Mouse (Mus musculus) liver, embryonic 14.5 days (tissue): ENCODE results near the gene Sdhaf2. TPM values are rescaled to one million over a fixed set of nuclear protein-coding genes. Genes with fewer than 3 reads are reported as not detected.

Experiments used
- ATAC-seq: fragments of 200-750 bp; cut with Nextera tagmentation; 2 replicates; pipeline ENCODE4 v1.8.0; 2017; ENCODE audit warnings: moderate number of reproducible peaks, mild to moderate bottlenecking, moderate library complexity; ENCODE audit not compliant: insufficient read depth
- DNase-seq, 3 experiments: peaks; one replicate each; pipeline ENCODE4 v3.0.0-alpha.2; 2012 to 2013; ENCODE audit warnings: low read depth in 3 of 3, low spot score in 3 of 3
- H3K27ac ChIP-seq: fragments of 300-500 bp; sonication (generic); 2 replicates; pipeline ENCODE4 v1.5.1; 2014; ENCODE audit warnings: moderate library complexity, mild to moderate bottlenecking, control low read depth, inconsistent platforms
- H3K27me3 ChIP-seq: fragments of 300-500 bp; sonication (generic); 2 replicates; pipeline ENCODE4 v1.6.1; 2014; ENCODE audit warnings: mild to moderate bottlenecking, low read length, moderate library complexity; ENCODE audit not compliant: control insufficient read depth, insufficient read depth
- H3K36me3 ChIP-seq: fragments of 300-500 bp; sonication (generic); replicated peaks from 2 replicates; pipeline ENCODE4 v1.6.1; 2014; ENCODE audit warnings: low read depth; ENCODE audit not compliant: control insufficient read depth, insufficient read depth
- H3K4me1 ChIP-seq, 2 experiments: fragments of 200-500 bp in 1 of 2; fragments of 300-500 bp in 1 of 2; sonication (generic) in 1 of 2; replicated peaks; 2 replicates each; pipeline ENCODE4 v1.6.1; 2012 to 2014; ENCODE audit warnings: antibody characterized with exemption in 1 of 2, inconsistent platforms in 1 of 2, low read length in 1 of 2; ENCODE audit not compliant: control insufficient read depth in 2 of 2, insufficient read depth in 2 of 2
- H3K4me2 ChIP-seq: fragments of 300-500 bp; sonication (generic); 2 replicates; pipeline ENCODE4 v1.6.1; 2014; ENCODE audit warnings: low read depth, mild to moderate bottlenecking, control low read depth, moderate library complexity
- H3K4me3 ChIP-seq, 2 experiments: fragments of 200-500 bp in 1 of 2; fragments of 300-500 bp in 1 of 2; sonication (generic) in 1 of 2; 2 replicates each; pipeline ENCODE4 v1.5.1; 2012 to 2014; ENCODE audit warnings: low read depth in 2 of 2, low read length in 2 of 2, mild to moderate bottlenecking in 2 of 2, control low read depth in 1 of 2, inconsistent platforms in 1 of 2, moderate library complexity in 1 of 2; ENCODE audit not compliant: insufficient read depth in 1 of 2
- H3K9ac ChIP-seq: fragments of 300-500 bp; sonication (generic); replicated peaks from 2 replicates; pipeline ENCODE4 v1.6.1; 2014; ENCODE audit warnings: mild to moderate bottlenecking, control low read depth, moderate library complexity
- H3K9me3 ChIP-seq: fragments of 300-500 bp; sonication (generic); 2 replicates; pipeline ENCODE4 v1.6.1; 2016; ENCODE audit warnings: low read length, mixed read lengths; ENCODE audit not compliant: control insufficient read depth
- CTCF ChIP-seq: IDR thresholded peaks from 2 replicates; pipeline ENCODE4 v1.5.1; 2016; ENCODE audit warnings: antibody characterized with exemption, low read depth, control low read depth
- EP300 ChIP-seq: IDR thresholded peaks from 2 replicates; pipeline ENCODE4 v1.6.1; 2016; ENCODE audit warnings: antibody characterized with exemption, low read depth
- WGBS: fragments of 180-500 bp; shearing (Covaris S2); extraction: QIAGEN DNeasy Blood & Tissue Kit; methylation state at CpG from one replicate; pipeline ENCODE4 v1.1.7; 2014; ENCODE audit not compliant: insufficient replicate concordance; 5-methylcytosine and 5-hydroxymethylcytosine counted together
- polyA plus RNA-seq, 2 experiments: library from polyadenylated mRNA; depleted of rRNA in 1 of 2; stranded (reverse) in 1 of 2; unstranded in 1 of 2; fragments of >200 nt; fragmentation: Nextera tagmentation in 1 of 2; extraction: Ambion mirVana in 1 of 2; gene quantifications; 2 replicates each; pipeline versions ENCODE4 v1.2.1 to v1.2.3; 2012 to 2014

The Sdhaf2 gene
- polyA plus RNA-seq, 2 experiments: 20.5 to 26.9 TPM

DNA sequence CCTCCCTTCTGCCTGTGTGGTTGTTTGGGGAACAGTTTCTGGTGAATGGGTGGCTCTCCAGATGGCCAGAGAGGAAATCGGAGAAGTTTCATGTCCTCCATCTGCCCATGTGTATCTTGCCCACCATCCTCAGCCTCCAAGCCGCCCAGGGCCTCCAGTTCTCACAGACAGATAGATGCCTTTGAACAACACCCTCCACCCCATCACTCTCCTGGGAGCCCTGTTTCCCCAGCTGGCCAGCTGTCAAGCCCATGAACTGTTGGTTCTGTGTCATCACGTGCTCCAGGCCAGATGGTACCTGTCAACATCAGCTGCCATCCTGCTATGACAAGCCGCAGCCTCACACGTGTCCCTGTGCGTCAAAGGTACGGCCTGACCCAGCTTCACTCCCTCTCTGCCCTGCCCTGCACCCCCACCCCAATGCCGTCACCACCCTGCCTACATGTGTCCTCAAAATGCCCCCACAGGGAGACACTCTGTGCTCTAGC, 56.7 kb downstream of the Sdhaf2 start:
- no peaks in the 10 kb centered on the region for H3K4me1 ChIP-seq
- H3K27ac ChIP-seq: no peak overlapping the region
- H3K4me3 ChIP-seq: no peak overlapping the region
- 58% methylated on average over 8 of the region's 8 CpGs for WGBS
- TF ChIP-seq CTCF: no peak
- TF ChIP-seq EP300: no peak
- H3K9me3 ChIP-seq: no peaks in the 10 kb centered on the region
- no peaks in the 10 kb centered on the region; the same call in 1 of the 2 replicates for H3K27me3 ChIP-seq
- H3K4me2 ChIP-seq: no peak overlapping the region
- DNase-seq (no peak), ATAC-seq (no peak)
- no peaks in the 10 kb centered on the region for H3K36me3 ChIP-seq
- no peak overlapping the region for H3K9ac ChIP-seq

DNA sequence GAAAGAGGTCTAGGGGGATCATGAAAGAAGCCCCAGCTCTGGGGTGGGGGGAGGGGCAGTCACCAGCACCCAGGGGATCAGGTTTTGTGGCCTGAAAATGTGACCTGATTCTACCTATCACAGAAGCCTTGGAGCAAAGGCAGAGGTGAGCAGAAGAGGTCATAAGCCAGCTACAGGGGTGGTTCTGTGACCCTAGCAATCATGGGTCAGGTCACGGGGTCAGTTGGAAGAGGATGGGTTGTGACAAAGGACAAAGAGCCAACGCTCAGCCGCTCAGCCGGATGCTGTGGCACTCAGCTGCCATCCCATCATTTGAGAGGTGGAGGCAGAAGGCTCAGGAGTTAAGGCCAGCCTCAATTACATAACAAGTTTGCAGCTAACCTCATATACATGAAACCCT, 61.5 kb downstream of the Sdhaf2 start:
- Histone ChIP-seq H3K9ac (no peak overlapping the region), H3K4me2 (no peak overlapping the region), H3K27me3 (peaks cover 19% of the 10 kb centered on the region), H3K27ac (no peak overlapping the region), H3K36me3 (no peaks in the 10 kb centered on the region), H3K4me1 (0 out of 4 replicates have a peak, but pooled peaks cover 0 to 2% of the 10 kb centered on the region in 2 experiments), H3K4me3 (no peak overlapping the region), H3K9me3 (no peaks in the 10 kb centered on the region)
- ATAC-seq (no peak), DNase-seq (no peak)
- TF ChIP-seq EP300 (no peak), CTCF (no peak)
- WGBS: 31% methylated on average over 4 of the region's 4 CpGs

DNA sequence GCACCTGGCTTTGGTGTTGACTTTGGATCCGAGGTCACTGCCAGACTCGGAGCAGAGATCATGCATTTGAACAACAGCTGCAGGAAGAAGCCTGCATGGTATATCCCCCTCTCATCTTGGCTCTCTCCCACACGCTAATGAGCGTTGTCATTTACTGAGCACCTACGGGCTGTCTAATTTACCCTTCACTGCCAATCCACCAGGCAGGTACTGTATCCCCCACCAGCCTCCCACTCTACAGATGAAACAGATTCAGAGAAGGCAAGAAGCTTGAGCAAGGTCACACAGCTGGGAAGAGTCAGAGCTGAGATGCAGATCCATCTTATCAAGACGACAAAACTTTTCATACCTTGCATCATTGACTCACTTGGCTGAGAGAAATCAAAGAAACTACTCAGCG, 64.4 kb downstream of the Sdhaf2 start:
- Histone ChIP-seq H3K4me3 (no peak overlapping the region), H3K4me2 (no peak overlapping the region), H3K9ac (no peak overlapping the region), H3K36me3 (no peaks in the 10 kb centered on the region), H3K27ac (no peak overlapping the region), H3K9me3 (no peaks in the 10 kb centered on the region), H3K27me3 (peaks cover 48% of the 10 kb centered on the region), H3K4me1 (0 out of 4 replicates have a peak, but pooled peaks cover 0 to 2% of the 10 kb centered on the region in 2 experiments)
- WGBS: 32% methylated on average over 7 of the region's 7 CpGs
- ATAC-seq: no peak
- no peak for DNase-seq
- no peak for TF ChIP-seq CTCF
- TF ChIP-seq EP300: no peak

DNA sequence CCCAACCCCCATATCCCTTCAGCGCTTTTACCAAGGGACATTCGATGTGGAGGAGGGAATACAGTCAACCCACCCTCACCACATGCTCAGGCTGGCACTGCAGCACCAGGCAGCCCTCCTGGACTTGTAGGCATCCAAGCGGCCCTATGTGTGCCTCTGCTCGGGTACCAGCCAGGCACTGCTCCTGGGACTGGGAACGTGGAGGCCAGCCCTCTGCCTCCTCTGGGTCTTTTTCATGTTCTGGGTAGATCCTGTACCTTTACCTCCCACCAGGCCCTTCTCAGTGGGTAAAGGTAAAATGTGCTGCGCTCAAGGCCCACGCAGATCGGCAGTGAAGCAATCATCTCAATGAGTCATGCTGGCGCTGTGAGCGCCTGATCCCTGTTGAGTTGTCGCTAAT, 66.0 kb downstream of the Sdhaf2 start:
- Histone ChIP-seq H3K9ac (no peak overlapping the region), H3K9me3 (no peaks in the 10 kb centered on the region), H3K27me3 (peaks cover 55% of the 10 kb centered on the region), H3K4me1 (peaks cover 0 to 2% of the 10 kb centered on the region in 2 experiments; a peak in 1 of 4 replicates), H3K36me3 (no peaks in the 10 kb centered on the region), H3K27ac (no peak overlapping the region), H3K4me2 (no peak overlapping the region), H3K4me3 (no peak overlapping the region)
- ATAC-seq (no peak), DNase-seq (no peak)
- TF ChIP-seq CTCF (no peak), EP300 (no peak)
- WGBS: 40% methylated on average over 11 of the region's 11 CpGs

DNA sequence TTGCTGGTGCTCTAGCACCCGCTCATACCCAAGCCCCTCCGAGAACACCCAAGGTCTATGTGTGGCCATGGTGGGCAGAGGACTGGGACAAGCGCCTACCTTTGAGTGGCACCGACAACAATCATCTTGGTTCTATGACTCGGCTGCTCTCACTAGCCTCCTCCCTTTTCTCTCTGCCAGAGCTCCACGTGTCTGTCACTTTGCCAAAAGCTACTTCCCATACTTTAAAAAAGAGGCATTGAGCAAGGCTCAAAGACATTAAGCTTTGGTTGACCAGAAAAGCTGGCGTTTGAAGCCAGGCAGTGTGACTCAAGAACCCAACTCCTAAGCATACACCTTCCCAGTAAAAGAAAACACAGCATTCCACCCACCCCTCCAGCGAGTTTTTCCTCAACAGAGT, 67.8 kb downstream of the Sdhaf2 start:
- ATAC-seq (no peak), DNase-seq (no peak)
- Histone ChIP-seq H3K36me3 (no peaks in the 10 kb centered on the region), H3K9me3 (no peaks in the 10 kb centered on the region), H3K27ac (no peak overlapping the region), H3K4me1 (peaks cover 0 to 2% of the 10 kb centered on the region in 2 experiments; a peak in 1 of 4 replicates), H3K4me2 (no peak overlapping the region), H3K27me3 (peaks cover 60% of the 10 kb centered on the region), H3K4me3 (no peak overlapping the region), H3K9ac (no peak overlapping the region)
- no peak for TF ChIP-seq EP300
- TF ChIP-seq CTCF: no peak
- 19% methylated on average over 8 of the region's 8 CpGs for WGBS
